Mouse (Mus musculus) erythroblast, adult 5-6 weeks (primary cell): ENCODE data around the gene Gm34653. TPM values are rescaled to one million over a fixed set of nuclear protein-coding genes. Genes with fewer than 3 reads are reported as not detected.
"Not testable (repeated sequence)": the region's sequence is repeated elsewhere in the genome, so short reads cannot be mapped to it uniquely, and the experiment has no call there.

Source experiments
- ATAC-seq: replicated peaks from 2 replicates; pipeline ENCODE4 v1.8.0; 2016; ENCODE audit warnings: moderate number of reproducible peaks, mild to moderate bottlenecking, moderate TSS enrichment, inconsistent platforms; ENCODE audit not compliant: poor library complexity, low FRiP score, severe bottlenecking
- total RNA-seq, 2 experiments: library from RNA; stranded (forward) in 1 of 2; stranded (reverse) in 1 of 2; fragments of 150-400 nt in 1 of 2; fragments of 200-764, 138-1000 nt in 1 of 2; gene quantifications; 2 replicates each; pipeline versions ENCODE4 v1.2.3 to v1.2.4; 2015 to 2017; ENCODE audit warnings: low replicate concordance in 2 of 2

Gene Gm34653
- total RNA-seq, 2 experiments from 2014 or later: not detected

GRCm38 (mm10) chr2:34812706-34813105 lies 20.1 kb upstream of the Gm34653 start:
- ATAC-seq: no peak

GRCm38 (mm10) chr2:34815893-34816292 lies 16.9 kb upstream of the Gm34653 start:
- ATAC-seq: peak; percentile 66; the same call in 1 of the 2 replicates

GRCm38 (mm10) chr2:34818492-34818891 lies 14.3 kb upstream of the Gm34653 start:
- ATAC-seq: no peak

GRCm38 (mm10) chr2:34825827-34826459 lies 6.9 kb upstream of the Gm34653 start, which contains the start of gene Fbxw2:
Gene Fbxw2, minus strand, starts transcription at chr2:34826311.
- peak; percentile 93 for ATAC-seq

GRCm38 (mm10) chr2:34826460-34827231 lies 6.2 kb upstream of the Gm34653 start:
- ATAC-seq: peak; percentile 51

- ATAC-seq: no peak
Observed at GRCm38 (mm10) chr2:34827591-34827990, 5.2 kb upstream of the Gm34653 start.

- ATAC-seq: no peak
Observed at GRCm38 (mm10) chr2:34828026-34828425, 4.8 kb upstream of the Gm34653 start.

- ATAC-seq: not testable (repeated sequence)
Observed at GRCm38 (mm10) chr2:34830066-34830465, 2.7 kb upstream of the Gm34653 start.

- ATAC-seq: no peak
Observed at GRCm38 (mm10) chr2:34833624-34834023, 817 bp downstream of the Gm34653 start.

GRCm38 (mm10) chr2:34835669-34836068 lies 2.9 kb downstream of the Gm34653 start:
- no peak for ATAC-seq

GRCm38 (mm10) chr2:34840143-34840542 lies 7.3 kb downstream of the Gm34653 start:
- ATAC-seq: not testable (repeated sequence)

- no peak for ATAC-seq
Observed at GRCm38 (mm10) chr2:34841706-34842105, 8.9 kb downstream of the Gm34653 start.

- no peak for ATAC-seq
Observed at GRCm38 (mm10) chr2:34843211-34843939, 10.6 kb downstream of the Gm34653 start.

- no peak for ATAC-seq
Observed at GRCm38 (mm10) chr2:34847702-34848101, 14.9 kb downstream of the Gm34653 start.

- ATAC-seq: peak; percentile 49; the same call in 1 of the 2 replicates
Observed at GRCm38 (mm10) chr2:34855265-34855664, 22.5 kb downstream of the Gm34653 start.

GRCm38 (mm10) chr2:34857728-34858127 lies 24.9 kb downstream of the Gm34653 start:
- ATAC-seq: no peak

GRCm38 (mm10) chr2:34869680-34870079 lies 36.9 kb downstream of the Gm34653 start:
- peak; percentile 84 for ATAC-seq

GRCm38 (mm10) chr2:34870520-34871474 lies 38.0 kb downstream of the Gm34653 start:
- ATAC-seq: peak; percentile 90

- ATAC-seq: no peak
Observed at GRCm38 (mm10) chr2:34874271-34874670, 41.5 kb downstream of the Gm34653 start, which contains the start of gene Cutal. Gene Cutal, plus strand, starts transcription at chr2:34874396.
